Mouse (Mus musculus): Measurements from ENCODE around the gene Tmem121b.
A peak's percentile ranks its signal among the peaks of the same experiment; 100 is the strongest.

DNA sequence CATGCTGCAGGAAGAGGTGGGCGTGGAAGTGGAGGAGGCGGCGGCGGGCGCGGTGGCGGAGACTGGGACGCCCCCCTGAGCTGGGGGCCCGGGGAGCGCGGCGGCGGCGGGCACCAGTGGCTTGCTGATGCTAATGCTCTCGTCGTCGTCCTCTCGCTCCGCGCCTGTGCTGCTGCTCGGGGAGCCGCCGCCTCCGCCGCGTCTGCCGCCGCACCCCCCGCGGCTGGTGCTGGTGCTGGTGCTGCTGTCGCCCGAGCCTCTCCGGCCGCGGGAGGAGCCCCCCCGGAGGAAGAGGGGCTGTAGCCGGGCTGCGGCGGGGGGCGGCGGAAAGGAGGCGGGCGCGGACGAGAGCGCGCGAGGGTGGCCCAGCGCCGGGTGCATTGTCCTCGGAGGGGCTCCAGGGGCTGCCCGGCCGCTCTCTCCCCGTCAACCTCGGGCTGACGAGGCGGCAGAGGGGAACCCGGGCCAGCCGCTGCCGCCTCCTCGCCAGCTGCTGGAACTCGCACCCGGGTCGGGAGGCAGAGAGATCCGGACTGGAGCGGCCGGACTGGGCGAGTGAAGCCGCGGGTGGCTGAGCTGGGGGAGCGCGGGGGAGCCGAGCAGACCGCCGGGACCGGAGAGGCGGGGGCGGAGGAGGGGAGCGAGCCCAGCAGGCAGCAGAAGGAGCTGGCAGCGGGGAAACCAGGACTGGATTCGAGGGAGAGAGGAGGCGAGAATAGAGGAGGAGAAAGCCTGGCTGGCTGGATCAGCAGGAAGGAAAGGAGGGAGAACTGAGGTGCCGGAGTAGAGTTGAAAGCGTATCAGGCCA lies at the start of gene Tmem121b:
- no peak for TF ChIP-seq CTCF (IDR thresholded peaks at IDR 0.05; ENCODE audit: extremely low read depth, insufficient read depth, low read length)
- peak; percentile 34; the same call in 1 of the 2 replicates for TF ChIP-seq POLR2A (IDR thresholded peaks at IDR 0.05; ENCODE audit: extremely low read depth, insufficient read depth, low read length)

Measured in cortical plate, adult 2 months (tissue).